Mouse (Mus musculus) myocyte (in vitro differentiated cells): Measurements from ENCODE around the gene Il25. TPM values are rescaled to one million over a fixed set of nuclear protein-coding genes. Genes with fewer than 3 reads are reported as not detected.
A peak's percentile ranks its signal among the peaks of the same experiment; 100 is the strongest.
"Not testable (repeated sequence)": the region's sequence is repeated elsewhere in the genome, so short reads cannot be mapped to it uniquely, and the experiment has no call there.

ENCODE experiments used
- H3K27me3 ChIP-seq: one replicate; pipeline ENCODE4 v1.6.1; 2011; ENCODE audit not compliant: control insufficient read depth, insufficient read depth, insufficient read length
- H3K36me3 ChIP-seq: one replicate; pipeline ENCODE4 v1.6.1; 2011; ENCODE audit not compliant: control insufficient read depth, insufficient read depth
- H3K4me2 ChIP-seq: one replicate; pipeline ENCODE4 v1.6.1; 2011; ENCODE audit warnings: low read depth, control low read depth
- H3K4me3 ChIP-seq: one replicate; pipeline ENCODE4 v1.5.1; 2011; ENCODE audit warnings: mild to moderate bottlenecking, control low read depth, moderate library complexity
- H3K79me2 ChIP-seq: one replicate; pipeline ENCODE4 v1.6.1; 2011; ENCODE audit not compliant: control insufficient read depth, insufficient read depth
- H3ac ChIP-seq: one replicate; pipeline ENCODE4 v1.6.1; 2011; ENCODE audit not compliant: control insufficient read depth, insufficient read length
- CEBPB ChIP-seq: IDR thresholded peaks from 2 replicates; pipeline ENCODE4 v1.6.1; 2011; ENCODE audit warnings: mild to moderate bottlenecking, moderate library complexity; ENCODE audit not compliant: poor library complexity, insufficient read depth, severe bottlenecking
- E2F4 ChIP-seq: IDR thresholded peaks from one replicate; pipeline ENCODE4 v1.6.1; 2011; ENCODE audit warnings: mild to moderate bottlenecking, control low read depth, moderate library complexity; ENCODE audit not compliant: insufficient read depth
- MAX ChIP-seq: IDR thresholded peaks from one replicate; pipeline ENCODE4 v1.6.1; 2011; ENCODE audit warnings: low read depth, mild to moderate bottlenecking, control low read depth
- MYOD1 ChIP-seq, 3 experiments: IDR thresholded peaks; one replicate each; pipeline ENCODE4 v1.6.1; 2011; ENCODE audit warnings: control low read depth in 2 of 3, low read depth in 2 of 3, mild to moderate bottlenecking in 2 of 3, moderate library complexity in 1 of 3; ENCODE audit not compliant: insufficient read length in 2 of 3, control insufficient read depth in 1 of 3
- MYOG ChIP-seq, 3 experiments: IDR thresholded peaks; one replicate each; pipeline ENCODE4 v1.6.1; 2011; ENCODE audit warnings: control low read depth in 2 of 3, low read depth in 2 of 3, mild to moderate bottlenecking in 2 of 3; ENCODE audit not compliant: insufficient read length in 2 of 3, control insufficient read depth in 1 of 3, insufficient read depth in 1 of 3
- POLR2A ChIP-seq: IDR thresholded peaks from one replicate; pipeline ENCODE4 v1.6.1; 2011; ENCODE audit warnings: low read depth, mild to moderate bottlenecking, control low read depth, moderate library complexity; ENCODE audit not compliant: insufficient read length
- POLR2AphosphoS2 ChIP-seq: IDR thresholded peaks from one replicate; pipeline ENCODE4 v1.6.1; 2011; ENCODE audit warnings: low read depth, control low read depth; ENCODE audit not compliant: insufficient read length
- REST ChIP-seq: IDR thresholded peaks from one replicate; pipeline ENCODE4 v1.6.1; 2011; ENCODE audit warnings: mild to moderate bottlenecking, control low read depth, moderate library complexity; ENCODE audit not compliant: insufficient read depth, insufficient read length
- SRF ChIP-seq: IDR thresholded peaks from one replicate; pipeline ENCODE4 v1.6.1; 2011; ENCODE audit warnings: low read depth; ENCODE audit not compliant: control insufficient read depth, insufficient read length
- TCF12 ChIP-seq: IDR thresholded peaks from one replicate; pipeline ENCODE4 v1.6.1; 2011; ENCODE audit warnings: mild to moderate bottlenecking, control low read depth; ENCODE audit not compliant: poor library complexity, insufficient read depth, severe bottlenecking
- TCF3 ChIP-seq: IDR thresholded peaks from one replicate; pipeline ENCODE4 v1.6.1; 2011; ENCODE audit warnings: low read depth, control low read depth; ENCODE audit not compliant: insufficient read length
- USF1 ChIP-seq: IDR thresholded peaks from one replicate; pipeline ENCODE4 v1.6.1; 2011; ENCODE audit warnings: low read depth, mild to moderate bottlenecking, control low read depth, moderate library complexity
- polyA plus RNA-seq: library from polyadenylated mRNA; unstranded; fragments of >200 nt; fragmentation: generic; extraction: Trizol; gene quantifications from one replicate; pipeline ENCODE4 v1.2.1, GENCODE M21; 2012; ENCODE audit warnings: missing spikeins

Il25 gene
- polyA plus RNA-seq, 1 experiment = 0.05 TPM

DNA sequence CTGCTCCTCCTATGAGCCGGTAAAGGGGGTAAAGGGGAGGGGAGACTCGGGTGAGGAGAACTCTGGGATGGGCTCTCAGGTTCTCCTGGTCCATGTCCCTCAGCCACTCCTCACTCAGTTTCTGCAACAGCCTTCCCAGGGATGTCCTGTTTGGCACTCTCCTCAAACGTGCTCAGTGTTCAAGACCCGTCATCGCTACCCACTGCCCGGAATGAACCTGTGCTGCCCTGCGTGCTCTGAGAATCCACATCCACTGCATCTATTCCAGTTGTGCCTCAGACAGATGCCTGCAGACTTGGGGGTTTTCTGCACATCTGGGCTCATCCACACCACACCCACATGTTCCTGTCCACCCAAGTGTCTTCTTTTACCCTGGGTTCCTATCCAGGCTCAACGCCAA is 10.0 kb downstream of the Il25 start:
- Histone ChIP-seq H3K4me3 (no peak overlapping the region), H3K79me2 (no peaks in the 10 kb centered on the region), H3K27me3 (peaks cover 8% of the 10 kb centered on the region), H3K36me3 (no peaks in the 10 kb centered on the region), H3ac (no peak overlapping the region), H3K4me2 (no peak overlapping the region)
- no peak for TF ChIP-seq MYOD1 (IDR thresholded peaks at IDR 0.05; ENCODE audit: control insufficient read depth in 1 of 3, insufficient read length in 2 of 3, low read depth in 2 of 3)
- no peak for TF ChIP-seq MAX
- no peak for TF ChIP-seq MYOG (IDR thresholded peaks at IDR 0.05; ENCODE audit: control insufficient read depth in 1 of 3, insufficient read depth in 1 of 3, insufficient read length in 2 of 3, low read depth in 2 of 3)
- no peak for TF ChIP-seq TCF12
- TF ChIP-seq REST = no peak
- TF ChIP-seq SRF = no peak
- no peak for TF ChIP-seq POLR2AphosphoS2
- TF ChIP-seq TCF3 = no peak
- no peak for TF ChIP-seq E2F4
- no peak for TF ChIP-seq CEBPB
- TF ChIP-seq USF1 = no peak
- no peak for TF ChIP-seq POLR2A

DNA sequence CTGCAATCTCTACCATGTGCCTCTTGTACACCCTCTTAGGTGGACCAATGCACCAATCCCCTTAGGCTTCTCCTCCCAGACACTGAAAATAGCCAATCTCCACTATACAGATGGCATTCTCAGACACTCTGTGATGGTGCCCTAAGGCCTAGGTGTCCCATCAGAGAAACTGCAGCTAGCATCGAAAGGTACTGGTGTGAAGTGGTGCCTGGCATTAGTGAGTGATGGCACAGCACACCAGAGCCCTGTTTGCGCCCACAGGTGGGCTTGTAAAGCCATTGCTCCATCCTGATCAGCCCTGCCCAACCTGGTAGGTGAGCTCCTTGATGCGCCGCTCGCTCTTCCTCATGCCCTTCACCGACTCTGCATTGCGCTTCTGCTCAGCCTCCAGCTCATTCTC is 11.5 kb downstream of the Il25 start:
- TF ChIP-seq SRF = no peak
- no peak for TF ChIP-seq TCF3
- TF ChIP-seq E2F4 = no peak
- no peak for TF ChIP-seq POLR2AphosphoS2
- TF ChIP-seq MYOG (IDR thresholded peaks at IDR 0.05; ENCODE audit: control insufficient read depth in 1 of 3, insufficient read depth in 1 of 3, insufficient read length in 2 of 3, low read depth in 2 of 3) = no peak
- no peak for TF ChIP-seq POLR2A
- TF ChIP-seq REST = no peak
- no peak for TF ChIP-seq TCF12
- TF ChIP-seq USF1 = no peak
- TF ChIP-seq MAX = no peak
- TF ChIP-seq CEBPB = no peak
- Histone ChIP-seq H3K27me3 (peaks cover 4% of the 10 kb centered on the region), H3ac (no peak overlapping the region), H3K4me2 (no peak overlapping the region), H3K4me3 (no peak overlapping the region), H3K36me3 (no peaks in the 10 kb centered on the region), H3K79me2 (no peaks in the 10 kb centered on the region)

DNA sequence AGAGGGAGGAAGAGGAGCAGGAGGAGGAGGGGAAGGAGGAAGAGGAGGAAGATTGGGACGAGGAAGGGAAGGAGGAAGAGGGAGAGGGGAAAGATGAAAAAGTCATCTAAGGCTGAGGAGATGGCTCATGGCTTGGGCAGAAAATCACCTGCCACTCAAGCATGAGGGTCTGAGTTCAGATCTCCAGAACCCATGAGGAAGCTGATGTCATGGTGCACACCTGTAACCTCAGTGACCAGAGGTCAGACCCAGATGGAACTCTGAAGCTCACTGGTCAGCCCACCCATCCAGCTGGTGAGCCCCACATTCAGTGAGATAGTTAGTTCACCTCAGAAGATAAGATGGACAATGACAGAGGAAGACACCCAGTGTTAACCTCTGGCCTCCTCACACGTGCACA is 12.4 kb downstream of the Il25 start:
- no peaks in the 10 kb centered on the region for H3K79me2 ChIP-seq
- no peaks in the 10 kb centered on the region for H3K36me3 ChIP-seq
- no peak overlapping the region for H3K4me2 ChIP-seq
- H3K4me3 ChIP-seq = no peak overlapping the region
- H3K27me3 ChIP-seq = peaks cover 8% of the 10 kb centered on the region
- no peak for TF ChIP-seq TCF3
- TF ChIP-seq REST = no peak
- TF ChIP-seq SRF = no peak
- no peak for TF ChIP-seq TCF12
- no peak for TF ChIP-seq POLR2A
- no peak for TF ChIP-seq MYOD1 (IDR thresholded peaks at IDR 0.05; ENCODE audit: control insufficient read depth in 1 of 3, insufficient read length in 2 of 3, low read depth in 2 of 3)
- no peak for TF ChIP-seq E2F4
- TF ChIP-seq MYOG (IDR thresholded peaks at IDR 0.05; ENCODE audit: control insufficient read depth in 1 of 3, insufficient read depth in 1 of 3, insufficient read length in 2 of 3, low read depth in 2 of 3) = no peak
- TF ChIP-seq USF1 = no peak
- TF ChIP-seq POLR2AphosphoS2 = no peak
- no peak for TF ChIP-seq MAX
- no peak for TF ChIP-seq CEBPB
- H3ac ChIP-seq = no peak overlapping the region

DNA sequence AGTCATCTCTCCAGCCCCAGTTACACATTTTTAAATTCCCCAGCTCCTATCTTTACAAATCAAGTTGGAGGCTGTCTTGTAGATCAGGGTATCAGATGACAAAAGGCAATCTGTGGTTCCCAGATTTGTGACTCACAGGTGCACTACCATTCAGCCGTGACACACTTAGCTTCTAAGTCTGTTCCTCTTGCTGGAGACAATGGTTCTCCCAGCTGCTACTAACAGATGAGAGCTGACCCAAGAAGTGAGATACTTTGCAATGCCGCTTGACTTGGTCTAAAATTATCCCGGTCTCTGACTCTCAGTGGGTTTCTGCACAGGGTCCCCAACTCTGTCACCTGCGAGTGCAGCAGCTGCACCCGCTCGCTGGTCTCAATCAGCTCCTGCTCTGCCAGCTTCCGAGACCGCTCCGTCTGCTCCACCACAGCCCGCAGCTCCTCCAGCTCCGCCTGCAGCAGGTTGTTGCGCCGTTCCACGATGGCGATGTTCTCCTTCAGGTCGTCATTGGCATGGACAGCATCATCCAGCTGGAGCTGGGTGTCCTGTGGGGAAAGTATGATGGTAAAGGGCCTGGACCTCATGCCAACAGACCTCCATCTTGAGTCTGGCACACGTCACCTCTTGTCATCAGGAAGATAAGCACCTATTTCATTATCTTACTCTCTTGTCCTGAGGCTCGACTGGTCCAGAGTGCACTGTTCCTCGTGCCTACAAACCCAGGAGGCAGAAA is 13.6 kb downstream of the Il25 start:
- Histone ChIP-seq H3K4me2 (peak overlapping the region; percentile 45), H3ac (no peak overlapping the region), H3K27me3 (peaks cover 13% of the 10 kb centered on the region), H3K4me3 (no peak overlapping the region), H3K36me3 (no peaks in the 10 kb centered on the region), H3K79me2 (no peaks in the 10 kb centered on the region)
- no peak for TF ChIP-seq USF1
- TF ChIP-seq MYOG (IDR thresholded peaks at IDR 0.05; ENCODE audit: control insufficient read depth in 1 of 3, insufficient read depth in 1 of 3, insufficient read length in 2 of 3, low read depth in 2 of 3) = peak; percentile 51 to 63 (median 54)
- peak in 1 of 3 experiments; percentile 22 for TF ChIP-seq MYOD1 (IDR thresholded peaks at IDR 0.05; ENCODE audit: control insufficient read depth in 1 of 3, insufficient read length in 2 of 3, low read depth in 2 of 3)
- no peak for TF ChIP-seq POLR2AphosphoS2
- TF ChIP-seq TCF12 = no peak
- no peak for TF ChIP-seq POLR2A
- no peak for TF ChIP-seq MAX

DNA sequence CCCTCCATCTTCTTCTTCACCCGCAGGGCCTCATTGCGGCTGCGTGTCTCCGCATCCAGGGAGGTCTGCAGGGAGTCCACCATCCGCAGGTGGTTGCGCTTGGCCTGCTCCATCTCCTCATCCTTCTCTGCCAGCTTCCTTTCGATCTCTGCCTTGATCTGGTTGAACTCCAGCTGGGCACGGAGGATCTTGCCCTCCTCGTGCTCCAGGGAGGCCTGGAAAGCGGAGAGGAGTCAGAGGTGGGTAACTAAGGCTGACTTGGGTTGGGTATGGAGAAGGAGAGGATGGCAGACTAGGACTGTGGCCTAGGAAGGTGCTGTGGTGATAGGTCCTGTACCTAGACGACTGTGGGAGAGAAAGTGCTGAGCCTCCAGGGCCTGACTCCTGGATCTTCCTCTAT is 14.5 kb downstream of the Il25 start:
- H3K36me3 ChIP-seq, H3K4me2 ChIP-seq, H3ac ChIP-seq, H3K79me2 ChIP-seq, H3K4me3 ChIP-seq: not testable (repeated sequence)
- peaks cover 13% of the 10 kb centered on the region for H3K27me3 ChIP-seq
